Mouse (Mus musculus) MEL (cell line): ENCODE measurements around the gene Lhfpl2. TPM values are rescaled to one million over a fixed set of nuclear protein-coding genes. Genes with fewer than 3 reads are reported as not detected.

ENCODE experiments used
- polyA plus RNA-seq, 2 experiments: library from polyadenylated mRNA; stranded (reverse) in 1 of 2; unstranded in 1 of 2; fragments of >175 nt in 1 of 2; fragments of >200 nt in 1 of 2; gene quantifications; 2 replicates each; pipeline versions ENCODE4 v1.2.1 to v1.2.4; 2012; ENCODE audit warnings: low replicate concordance in 2 of 2, low read depth in 1 of 2; ENCODE audit not compliant: insufficient read length in 2 of 2, insufficient read depth in 1 of 2, missing spikeins in 1 of 2
- total RNA-seq: library from RNA; depleted of rRNA; stranded (reverse); fragments of 300-350 nt; gene quantifications from 2 replicates; pipeline ENCODE4 v1.2.3, GENCODE M21; 2012; rRNA removed

Lhfpl2 gene
- total and polyA plus RNA-seq, 3 experiments, result 24.5 to 30.2 TPM; not detected in 1

Other genes starting within 250 kb of the Lhfpl2 start
- gene Scamp1, start 228.1 kb downstream of the Lhfpl2 start, total RNA-seq, result not detected in 2 replicates
- under 1 TPM in 1 of 2 experiments, not detected in 1; 0.03 TPM for gene Scamp1, start 228.1 kb downstream of the Lhfpl2 start, polyA plus RNA-seq